Mouse (Mus musculus): Measurements from ENCODE around the gene Zglp1.
A peak's percentile ranks its signal among the peaks of the same experiment; 100 is the strongest.

Gene Zglp1

GRCm38 (mm10) chr9:21067006-21067684 lies at the start of gene Zglp1:
Zglp1 (minus strand) TSS chr9:21067093.
- no peak for DNase-seq (ENCODE audit: low spot score in 2 of 2)

GRCm38 (mm10) chr9:21115105-21115504 lies 48.2 kb upstream of the Zglp1 start:
- DNase-seq (ENCODE audit: low spot score in 2 of 2): no peak

- DNase-seq (ENCODE audit: low spot score in 2 of 2): no peak
These were observed 47.3 kb upstream of the Zglp1 start for GRCm38 (mm10) chr9:21114190-21114589.

GRCm38 (mm10) chr9:21113751-21114150 lies 46.9 kb upstream of the Zglp1 start:
- DNase-seq (ENCODE audit: low spot score in 2 of 2): no peak

GRCm38 (mm10) chr9:21107607-21108237 lies 40.8 kb upstream of the Zglp1 start:
- no peak for DNase-seq (ENCODE audit: low spot score in 2 of 2)

- DNase-seq (ENCODE audit: low spot score in 2 of 2): no peak
These were observed 39.1 kb upstream of the Zglp1 start for GRCm38 (mm10) chr9:21105760-21106564.

GRCm38 (mm10) chr9:21104814-21105213 lies 37.9 kb upstream of the Zglp1 start:
- DNase-seq (ENCODE audit: low spot score in 2 of 2): no peak

GRCm38 (mm10) chr9:21102076-21102475 lies 35.2 kb upstream of the Zglp1 start:
- DNase-seq (ENCODE audit: low spot score in 2 of 2): no peak

GRCm38 (mm10) chr9:21100447-21101161 lies 33.7 kb upstream of the Zglp1 start:
- DNase-seq (ENCODE audit: low spot score in 2 of 2): no peak

GRCm38 (mm10) chr9:21097793-21098192 lies 30.9 kb upstream of the Zglp1 start:
- peak; percentile 71 to 77 for DNase-seq (ENCODE audit: low spot score in 2 of 2)

- DNase-seq (ENCODE audit: low spot score in 2 of 2): no peak
These were observed 29.1 kb upstream of the Zglp1 start for GRCm38 (mm10) chr9:21095958-21096357.

- no peak for DNase-seq (ENCODE audit: low spot score in 2 of 2)
These were observed 26.5 kb upstream of the Zglp1 start for GRCm38 (mm10) chr9:21093423-21093822.

GRCm38 (mm10) chr9:21091707-21092320 lies 24.9 kb upstream of the Zglp1 start, which contains the start of the genes Gm38431 and Raver1:
Gm38431 (minus strand) TSS chr9:21091997.
Raver1 (minus strand) TSS chr9:21092008.
- DNase-seq (ENCODE audit: low spot score in 2 of 2): peak; percentile 97 to 98

- DNase-seq (ENCODE audit: low spot score in 2 of 2): no peak
These were observed 24.2 kb upstream of the Zglp1 start for GRCm38 (mm10) chr9:21090972-21091706.

- DNase-seq (ENCODE audit: low spot score in 2 of 2): no peak
These were observed 23.6 kb upstream of the Zglp1 start for GRCm38 (mm10) chr9:21090537-21090936.

- DNase-seq (ENCODE audit: low spot score in 2 of 2): no peak
These were observed 16.4 kb upstream of the Zglp1 start for GRCm38 (mm10) chr9:21083324-21083723.

GRCm38 (mm10) chr9:21081127-21081526 lies 14.2 kb upstream of the Zglp1 start:
- DNase-seq (ENCODE audit: low spot score in 2 of 2): no peak

GRCm38 (mm10) chr9:21075625-21076024 lies 8.7 kb upstream of the Zglp1 start:
- no peak for DNase-seq (ENCODE audit: low spot score in 2 of 2)

- DNase-seq (ENCODE audit: low spot score in 2 of 2): no peak
These were observed 7.3 kb upstream of the Zglp1 start for GRCm38 (mm10) chr9:21074173-21074572.

- DNase-seq (ENCODE audit: low spot score in 2 of 2): peak; percentile 92
These were observed 6.3 kb upstream of the Zglp1 start, which contains the start of the genes Gm49373 and Fdx1l for GRCm38 (mm10) chr9:21073044-21073840. Gm49373 (minus strand) TSS chr9:21073096. Fdx1l (minus strand) TSS chr9:21073614.
